Mouse (Mus musculus): ENCODE measurements around the gene Ankrd63. TPM values are rescaled to one million over a fixed set of nuclear protein-coding genes. Genes with fewer than 3 reads are reported as not detected.

Ankrd63 gene
- not detected in 2 replicates for polyA plus RNA-seq (2015; fragmentation: Nextera tagmentation; extraction: Ambion mirVana)

GRCm38 (mm10) chr2:118703913-118704730 is at the start of gene Ankrd63:
Gene Ankrd63, minus strand, starts transcription at chr2:118703963.
- DNase-seq (ENCODE audit: low spot score) = no peak

GRCm38 (mm10) chr2:118752792-118753108 is 49.0 kb upstream of the Ankrd63 start:
- no peak for DNase-seq (ENCODE audit: low spot score)

GRCm38 (mm10) chr2:118751896-118752791 is 48.4 kb upstream of the Ankrd63 start:
- DNase-seq (ENCODE audit: low spot score) = no peak

GRCm38 (mm10) chr2:118750476-118750875 is 46.7 kb upstream of the Ankrd63 start:
- no peak for DNase-seq (ENCODE audit: low spot score)

- DNase-seq (ENCODE audit: low spot score) = no peak
Observed at GRCm38 (mm10) chr2:118749341-118749884, 45.6 kb upstream of the Ankrd63 start.

GRCm38 (mm10) chr2:118747301-118747960 is 43.7 kb upstream of the Ankrd63 start:
- peak; percentile 59 for DNase-seq (ENCODE audit: low spot score)

GRCm38 (mm10) chr2:118745915-118746901 is 42.4 kb upstream of the Ankrd63 start:
- DNase-seq (ENCODE audit: low spot score) = no peak

GRCm38 (mm10) chr2:118745232-118745884 is 41.6 kb upstream of the Ankrd63 start, which contains the start of gene Inafm2:
Gene Inafm2, plus strand, starts transcription at chr2:118745758.
- DNase-seq (ENCODE audit: low spot score) = peak; percentile 94

GRCm38 (mm10) chr2:118744621-118745020 is 40.9 kb upstream of the Ankrd63 start:
- no peak for DNase-seq (ENCODE audit: low spot score)

- peak; percentile 72 for DNase-seq (ENCODE audit: low spot score)
Observed at GRCm38 (mm10) chr2:118743261-118743943, 39.6 kb upstream of the Ankrd63 start.

GRCm38 (mm10) chr2:118741183-118741582 is 37.4 kb upstream of the Ankrd63 start:
- no peak for DNase-seq (ENCODE audit: low spot score)

- DNase-seq (ENCODE audit: low spot score) = no peak
Observed at GRCm38 (mm10) chr2:118740341-118740740, 36.6 kb upstream of the Ankrd63 start.

- DNase-seq (ENCODE audit: low spot score) = no peak
Observed at GRCm38 (mm10) chr2:118733341-118733740, 29.6 kb upstream of the Ankrd63 start.

GRCm38 (mm10) chr2:118731981-118732380 is 28.2 kb upstream of the Ankrd63 start:
- DNase-seq (ENCODE audit: low spot score) = no peak

- DNase-seq (ENCODE audit: low spot score) = peak; percentile 75
Observed at GRCm38 (mm10) chr2:118730622-118730915, 26.8 kb upstream of the Ankrd63 start.

- DNase-seq (ENCODE audit: low spot score) = no peak
Observed at GRCm38 (mm10) chr2:118729816-118730621, 26.3 kb upstream of the Ankrd63 start.

- DNase-seq (ENCODE audit: low spot score) = no peak
Observed at GRCm38 (mm10) chr2:118729194-118729593, 25.4 kb upstream of the Ankrd63 start.

GRCm38 (mm10) chr2:118728337-118728736 is 24.6 kb upstream of the Ankrd63 start, which contains the start of gene Plcb2:
Gene Plcb2, minus strand, starts transcription at chr2:118728438.
- DNase-seq (ENCODE audit: low spot score) = peak; percentile 67
